Mouse (Mus musculus) heart, embryonic 16.5 days (tissue): ENCODE data around the gene Tie1. TPM values are rescaled to one million over a fixed set of nuclear protein-coding genes. Genes with fewer than 3 reads are reported as not detected.
A peak's percentile ranks its signal among the peaks of the same experiment; 100 is the strongest.

Experiments used
- ATAC-seq: fragments of 200-750 bp; cut with Nextera tagmentation; replicated peaks from 2 replicates; pipeline ENCODE4 v1.8.0; 2017; ENCODE audit warnings: moderate number of reproducible peaks; ENCODE audit not compliant: insufficient read depth, low FRiP score; ENCODE audit errors: extremely low read depth
- H3K27ac ChIP-seq: fragments of 300-500 bp; sonication (generic); 2 replicates; pipeline ENCODE4 v1.5.1; 2014; ENCODE audit warnings: mild to moderate bottlenecking, low read length, control low read depth, moderate library complexity
- H3K27me3 ChIP-seq: fragments of 300-500 bp; sonication (generic); 2 replicates; pipeline ENCODE4 v1.6.1; 2014; ENCODE audit warnings: low read length, mixed read lengths; ENCODE audit not compliant: control insufficient read depth, insufficient read depth
- H3K36me3 ChIP-seq: fragments of 300-500 bp; sonication (generic); 2 replicates; pipeline ENCODE4 v1.6.1; 2014; ENCODE audit not compliant: control insufficient read depth, insufficient read depth
- H3K4me1 ChIP-seq: fragments of 300-500 bp; sonication (generic); 2 replicates; pipeline ENCODE4 v1.6.1; 2014; ENCODE audit warnings: low read length, mixed read lengths; ENCODE audit not compliant: control insufficient read depth, insufficient read depth
- H3K4me2 ChIP-seq: fragments of 300-500 bp; sonication (generic); 2 replicates; pipeline ENCODE4 v1.6.1; 2014; ENCODE audit warnings: low read depth, mild to moderate bottlenecking, control low read depth, low read length
- H3K4me3 ChIP-seq: fragments of 300-500 bp; sonication (generic); 2 replicates; pipeline ENCODE4 v1.5.1; 2014; ENCODE audit warnings: mild to moderate bottlenecking, control low read depth, low read length
- H3K9ac ChIP-seq: fragments of 300-500 bp; sonication (generic); 2 replicates; pipeline ENCODE4 v1.6.1; 2014; ENCODE audit warnings: low read length, control low read depth
- H3K9me3 ChIP-seq: fragments of 300-500 bp; sonication (generic); replicated peaks from 2 replicates; pipeline ENCODE4 v1.6.1; 2016; ENCODE audit warnings: low read length; ENCODE audit not compliant: control insufficient read depth
- WGBS: fragments of 180-500 bp; shearing (Covaris S2); extraction: QIAGEN DNeasy Blood & Tissue Kit; methylation state at CpG from one replicate; pipeline ENCODE4 v1.1.7; 2014; 5-methylcytosine and 5-hydroxymethylcytosine counted together
- polyA plus RNA-seq: library from polyadenylated mRNA; unstranded; fragments of >200 nt; fragmentation: Nextera tagmentation; extraction: Ambion mirVana; gene quantifications from 2 replicates; pipeline ENCODE4 v1.2.1, GENCODE M21; 2015

The Tie1 gene
- polyA plus RNA-seq, 1 experiment from 2014 or later, result 52.1 TPM

GRCm38 (mm10) chr4:118427768-118428451, 62.0 kb downstream of the Tie1 start, which contains the start of gene Elovl1:
Elovl1 (plus strand) TSS chr4:118428093.
- Histone ChIP-seq H3K27ac (peak within 1 kb of the TSS; percentile 89), H3K9me3 (no peaks in the 10 kb centered on the region), H3K27me3 (no peaks in the 10 kb centered on the region), H3K4me1 (peaks cover 22% of the 10 kb centered on the region), H3K36me3 (peaks cover 27% of the 10 kb centered on the region), H3K4me2 (peak within 1 kb of the TSS; percentile 97), H3K9ac (peak within 1 kb of the TSS; percentile 95), H3K4me3 (peak within 1 kb of the TSS; percentile 91)
- peak; percentile 97 for ATAC-seq
- under 1% methylated on average over 24 of the region's 31 CpGs for WGBS

GRCm38 (mm10) chr4:118427415-118427767, 62.5 kb downstream of the Tie1 start:
- peak overlapping the region; percentile 91 for H3K4me3 ChIP-seq
- WGBS, result 3% methylated on average over 5 of the region's 5 CpGs
- H3K9me3 ChIP-seq, result no peaks in the 10 kb centered on the region
- no peak; the same call in 1 of the 2 replicates for ATAC-seq
- peaks cover 22% of the 10 kb centered on the region for H3K36me3 ChIP-seq
- H3K27me3 ChIP-seq, result no peaks in the 10 kb centered on the region
- H3K4me2 ChIP-seq, result peak overlapping the region; percentile 97
- peak overlapping the region; percentile 95 for H3K9ac ChIP-seq
- peaks cover 22% of the 10 kb centered on the region for H3K4me1 ChIP-seq
- H3K27ac ChIP-seq, result peak overlapping the region; percentile 89

- Histone ChIP-seq H3K4me3 (no peak overlapping the region), H3K4me2 (no peak overlapping the region), H3K27me3 (no peaks in the 10 kb centered on the region), H3K9ac (no peak overlapping the region), H3K36me3 (peaks cover 3% of the 10 kb centered on the region; the same call in 1 of the 2 replicates), H3K27ac (no peak overlapping the region), H3K9me3 (no peaks in the 10 kb centered on the region), H3K4me1 (peaks cover 22% of the 10 kb centered on the region)
- no peak for ATAC-seq
- WGBS, result 72% methylated on average over 1 of the region's 1 CpGs
Measured at GRCm38 (mm10) chr4:118425374-118425773, 64.5 kb downstream of the Tie1 start.

- no peak for ATAC-seq
- WGBS, result 45% methylated on average over 4 of the region's 4 CpGs
- no peaks in the 10 kb centered on the region for H3K9me3 ChIP-seq
- peaks cover 16% of the 10 kb centered on the region for H3K4me1 ChIP-seq
- H3K27ac ChIP-seq, result no peak overlapping the region
- H3K4me3 ChIP-seq, result no peak overlapping the region
- H3K27me3 ChIP-seq, result no peaks in the 10 kb centered on the region
- H3K9ac ChIP-seq, result no peak overlapping the region
- H3K36me3 ChIP-seq, result peaks cover 3% of the 10 kb centered on the region; the same call in 1 of the 2 replicates
- H3K4me2 ChIP-seq, result no peak overlapping the region
Measured at GRCm38 (mm10) chr4:118424541-118425160, 65.2 kb downstream of the Tie1 start.

- Histone ChIP-seq H3K27ac (no peak overlapping the region), H3K27me3 (no peaks in the 10 kb centered on the region), H3K4me3 (no peak overlapping the region), H3K9ac (no peak overlapping the region), H3K4me1 (no peaks in the 10 kb centered on the region), H3K4me2 (no peak overlapping the region), H3K36me3 (peaks cover 11% of the 10 kb centered on the region), H3K9me3 (no peaks in the 10 kb centered on the region)
- no peak for ATAC-seq
- 95% methylated on average over 3 of the region's 3 CpGs for WGBS
Measured at GRCm38 (mm10) chr4:118421384-118421783, 68.5 kb downstream of the Tie1 start.

Other genes starting within 250 kb of the Tie1 start
- gene Ptprf, start 198.7 kb downstream of the Tie1 start, polyA plus RNA-seq, result 22.9 and 27.7 TPM in 2 replicates
- 5.3 and 5.5 TPM in 2 replicates for gene Szt2, start 80.8 kb downstream of the Tie1 start, polyA plus RNA-seq
- 67.8 and 70.6 TPM in 2 replicates for gene Med8, start 80.7 kb downstream of the Tie1 start, polyA plus RNA-seq
- gene Elovl1, start 62.0 kb downstream of the Tie1 start, polyA plus RNA-seq, result 66.5 and 69.4 TPM in 2 replicates
- 189 and 195 TPM in 2 replicates for gene Cdc20, start 52.7 kb downstream of the Tie1 start, polyA plus RNA-seq
- gene Mpl, start 32.5 kb downstream of the Tie1 start, polyA plus RNA-seq, result 0.88 and 1.2 TPM in 2 replicates
- 1.4 and 1.8 TPM in 2 replicates for gene 2610528J11Rik, start 36.9 kb upstream of the Tie1 start, polyA plus RNA-seq
- 0.80 and 0.95 TPM in 2 replicates for gene Tmem125, start 54.0 kb upstream of the Tie1 start, polyA plus RNA-seq
- gene Cfap57, start 130.7 kb upstream of the Tie1 start, polyA plus RNA-seq, result 0.33 and 0.54 TPM in 2 replicates
- gene Ebna1bp2, start 130.7 kb upstream of the Tie1 start, polyA plus RNA-seq, result 70.7 and 105 TPM in 2 replicates
- not detected in 2 replicates for gene Olfr62, start 168.9 kb upstream of the Tie1 start, polyA plus RNA-seq
- 0.05 TPM in 1 of 2 replicates, not detected in the other for gene Olfr1342, start 202.7 kb upstream of the Tie1 start, polyA plus RNA-seq
- not detected in 2 replicates for gene Olfr1341, start 213.5 kb upstream of the Tie1 start, polyA plus RNA-seq
- gene Olfr1340, start 230.1 kb upstream of the Tie1 start, polyA plus RNA-seq, result not detected in 2 replicates
- not detected in 2 replicates for gene Olfr1339, start 242.1 kb upstream of the Tie1 start, polyA plus RNA-seq